Mouse (Mus musculus) CD4-positive, CD25-positive, alpha-beta regulatory T cell, adult 2 months (primary cell): ENCODE measurements around the gene Gm20838.
"Not testable (repeated sequence)": the region's sequence is repeated elsewhere in the genome, so short reads cannot be mapped to it uniquely, and the experiment has no call there.

Source experiments
- DNase-seq: peaks from one replicate; pipeline ENCODE4 v3.0.0-alpha.2; 2012; ENCODE audit warnings: low read depth, low spot score

Gm20838 gene

GRCm38 (mm10) chrY:33543064-33543463 lies at the start of gene Gm20838:
Gm20838 (minus strand) TSS chrY:33543164.
- DNase-seq = not testable (repeated sequence)
